Mouse (Mus musculus): ENCODE measurements around the gene Ak7.
A peak's percentile ranks its signal among the peaks of the same experiment; 100 is the strongest.

The Ak7 gene

GRCm38 (mm10) chr12:105705799-105706487, at the start of gene Ak7:
Ak7 (plus strand) TSS chr12:105705976.
- DNase-seq (ENCODE audit: low spot score): peak; percentile 94

- no peak for DNase-seq (ENCODE audit: low spot score)
These were observed 29.5 kb upstream of the Ak7 start for GRCm38 (mm10) chr12:105676274-105676673.

GRCm38 (mm10) chr12:105678211-105678610, 27.6 kb upstream of the Ak7 start:
- DNase-seq (ENCODE audit: low spot score): no peak

- DNase-seq (ENCODE audit: low spot score): no peak
These were observed 27.0 kb upstream of the Ak7 start for GRCm38 (mm10) chr12:105678762-105679161.

GRCm38 (mm10) chr12:105683933-105684901, 21.6 kb upstream of the Ak7 start, which contains the start of gene Gskip:
Gskip (plus strand) TSS chr12:105684829.
- peak; percentile 56 for DNase-seq (ENCODE audit: low spot score)

GRCm38 (mm10) chr12:105685001-105685691, 20.6 kb upstream of the Ak7 start, which contains the start of gene Atg2b:
Atg2b (minus strand) TSS chr12:105685211.
- DNase-seq (ENCODE audit: low spot score): peak; percentile 96

- DNase-seq (ENCODE audit: low spot score): no peak
These were observed 19.0 kb upstream of the Ak7 start for GRCm38 (mm10) chr12:105686791-105687190.

- DNase-seq (ENCODE audit: low spot score): no peak
These were observed 18.4 kb upstream of the Ak7 start for GRCm38 (mm10) chr12:105687416-105687815.

- no peak for DNase-seq (ENCODE audit: low spot score)
These were observed 17.2 kb upstream of the Ak7 start for GRCm38 (mm10) chr12:105688546-105688945.

GRCm38 (mm10) chr12:105689435-105689834, 16.3 kb upstream of the Ak7 start:
- no peak for DNase-seq (ENCODE audit: low spot score)

- no peak for DNase-seq (ENCODE audit: low spot score)
These were observed 11.8 kb upstream of the Ak7 start for GRCm38 (mm10) chr12:105694021-105694420.

GRCm38 (mm10) chr12:105695848-105696247, 9.9 kb upstream of the Ak7 start:
- no peak for DNase-seq (ENCODE audit: low spot score)

GRCm38 (mm10) chr12:105697104-105697780, 8.5 kb upstream of the Ak7 start:
- no peak for DNase-seq (ENCODE audit: low spot score)

- no peak for DNase-seq (ENCODE audit: low spot score)
These were observed 5.3 kb upstream of the Ak7 start for GRCm38 (mm10) chr12:105700433-105700832.

- DNase-seq (ENCODE audit: low spot score): no peak
These were observed 12.8 kb downstream of the Ak7 start for GRCm38 (mm10) chr12:105718616-105719015.

- DNase-seq (ENCODE audit: low spot score): no peak
These were observed 14.4 kb downstream of the Ak7 start for GRCm38 (mm10) chr12:105720196-105720595.

- DNase-seq (ENCODE audit: low spot score): no peak
These were observed 15.8 kb downstream of the Ak7 start for GRCm38 (mm10) chr12:105721452-105722132.

GRCm38 (mm10) chr12:105722657-105723056, 16.9 kb downstream of the Ak7 start:
- no peak for DNase-seq (ENCODE audit: low spot score)

- no peak for DNase-seq (ENCODE audit: low spot score)
These were observed 18.8 kb downstream of the Ak7 start for GRCm38 (mm10) chr12:105724616-105725015.

- no peak for DNase-seq (ENCODE audit: low spot score)
These were observed 20.0 kb downstream of the Ak7 start for GRCm38 (mm10) chr12:105725736-105726135.

GRCm38 (mm10) chr12:105727268-105727667, 21.5 kb downstream of the Ak7 start:
- DNase-seq (ENCODE audit: low spot score): no peak
